Mouse (Mus musculus) E14TG2a.4 (cell line): Measurements from ENCODE around the gene Glrx3.

Experiments used
- CTCF ChIP-seq: conservative IDR thresholded peaks from 2 replicates; pipeline ENCODE4 v1.5.1; 2014; ENCODE audit warnings: low read length
- NANOG ChIP-seq: IDR thresholded peaks from 2 replicates; pipeline ENCODE4 v1.6.1; 2014; ENCODE audit warnings: borderline replicate concordance, low read length, mixed read lengths

DNA sequence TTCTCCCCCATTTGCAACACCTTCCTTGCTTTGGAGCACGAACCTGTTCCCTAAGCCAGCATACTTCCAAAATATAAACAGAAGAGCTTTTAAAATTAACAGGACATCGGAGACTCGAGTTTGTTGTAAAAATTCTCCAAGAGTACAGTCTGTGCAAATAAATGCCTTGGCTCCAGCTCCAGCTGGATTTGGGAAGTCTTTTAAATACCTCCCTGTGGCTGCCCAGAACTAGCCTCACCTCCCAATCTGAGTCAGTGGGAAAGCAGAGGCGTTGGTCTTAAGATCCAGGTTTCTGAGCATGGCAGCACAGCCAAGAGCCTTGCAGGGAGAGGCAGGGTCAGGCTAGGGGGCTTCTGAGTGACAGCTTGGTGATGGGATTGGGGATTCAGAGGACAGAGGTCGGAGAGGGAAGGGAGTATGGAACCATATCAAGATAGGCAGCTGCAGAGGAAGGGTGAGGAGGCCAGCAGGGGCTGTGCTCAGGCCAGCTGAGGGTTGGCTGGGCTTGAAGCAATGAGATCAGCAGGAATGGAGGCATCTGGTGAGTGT lies 80.7 kb downstream of the Glrx3 start:
- TF ChIP-seq CTCF (no peak), NANOG (no peak)
